Mouse (Mus musculus): Measurements from ENCODE around the gene Ncl. TPM values are rescaled to one million over a fixed set of nuclear protein-coding genes. Genes with fewer than 3 reads are reported as not detected.

Gene Ncl
- polyA plus RNA-seq, 1 experiment from 2014 or later: 295 TPM

DNA sequence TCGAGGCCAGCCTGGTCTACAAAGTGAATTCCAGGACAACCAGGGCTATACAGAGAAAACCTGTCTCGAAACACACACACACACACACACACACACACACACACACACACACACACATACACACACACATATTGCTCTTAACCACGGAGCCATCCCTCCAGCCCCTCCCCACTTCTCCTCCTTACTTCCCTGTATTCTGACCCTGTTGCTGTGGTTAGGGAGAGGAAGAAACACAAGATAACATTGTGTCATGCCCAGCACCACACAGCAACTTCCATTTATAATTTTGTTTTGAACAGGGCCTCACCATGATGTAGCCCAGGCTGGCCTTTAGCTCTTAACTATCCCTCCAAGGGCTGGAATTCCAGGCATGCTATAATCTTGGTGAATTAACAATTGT is 40.1 kb upstream of the Ncl start:
- 82% methylated on average over 2 of the region's 3 CpGs for WGBS
- no peaks in the 10 kb centered on the region for H3K36me3 ChIP-seq (ENCODE audit: insufficient read depth, low read length)
- no peak for DNase-seq (ENCODE audit: low spot score)

DNA sequence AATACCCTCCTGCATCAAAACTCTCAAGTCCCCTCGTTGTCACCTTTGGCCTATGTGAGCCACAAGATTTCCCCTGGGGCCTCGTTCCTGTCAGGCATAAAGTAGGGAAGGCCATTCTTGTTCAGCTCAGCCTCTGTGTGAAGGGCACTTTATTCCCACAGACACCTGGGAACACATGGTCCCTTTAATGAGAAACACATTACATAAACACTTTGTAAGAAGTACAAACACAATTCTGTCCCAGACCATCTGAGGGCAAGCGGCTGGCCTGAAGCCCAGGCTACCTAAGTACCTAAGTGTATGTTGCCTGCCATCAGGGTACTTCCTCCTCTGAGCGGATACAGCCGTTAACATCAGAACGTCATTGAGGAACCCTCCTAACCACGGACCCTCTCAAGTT is 39.0 kb upstream of the Ncl start:
- Histone ChIP-seq H3K4me1 (replicated peaks; ENCODE audit: insufficient read depth, low read length) (no peaks in the 10 kb centered on the region), H3K27ac (no peak overlapping the region), H3K4me3 (replicated peaks; ENCODE audit: low read depth, low read length) (no peak overlapping the region), H3K27me3 (ENCODE audit: insufficient read depth, low read length) (no peaks in the 10 kb centered on the region), H3K36me3 (ENCODE audit: insufficient read depth, low read length) (no peaks in the 10 kb centered on the region), H3K4me2 (ENCODE audit: low read length) (no peak overlapping the region), H3K9ac (ENCODE audit: low read depth, low read length) (no peak overlapping the region), H3K9me3 (replicated peaks; ENCODE audit: low read length) (no peaks in the 10 kb centered on the region)
- ATAC-seq (replicated peaks; ENCODE audit: low FRiP score, low read depth): no peak
- DNase-seq (ENCODE audit: low spot score): no peak
- TF ChIP-seq CTCF (IDR thresholded peaks at IDR 0.05; ENCODE audit: low read depth): no peak
- WGBS: 40% methylated on average over 7 of the region's 7 CpGs

More for the DNA sequence above, 40.1 kb upstream of the Ncl start:
- Histone ChIP-seq H3K4me3 (replicated peaks; ENCODE audit: low read depth, low read length) (no peak overlapping the region), H3K9ac (ENCODE audit: low read depth, low read length) (no peak overlapping the region), H3K27ac (no peak overlapping the region), H3K4me1 (replicated peaks; ENCODE audit: insufficient read depth, low read length) (no peaks in the 10 kb centered on the region), H3K27me3 (ENCODE audit: insufficient read depth, low read length) (no peaks in the 10 kb centered on the region), H3K9me3 (replicated peaks; ENCODE audit: low read length) (no peaks in the 10 kb centered on the region), H3K4me2 (ENCODE audit: low read length) (no peak overlapping the region)
- TF ChIP-seq CTCF (IDR thresholded peaks at IDR 0.05; ENCODE audit: low read depth): no peak
- ATAC-seq (replicated peaks; ENCODE audit: low FRiP score, low read depth): no peak

DNA sequence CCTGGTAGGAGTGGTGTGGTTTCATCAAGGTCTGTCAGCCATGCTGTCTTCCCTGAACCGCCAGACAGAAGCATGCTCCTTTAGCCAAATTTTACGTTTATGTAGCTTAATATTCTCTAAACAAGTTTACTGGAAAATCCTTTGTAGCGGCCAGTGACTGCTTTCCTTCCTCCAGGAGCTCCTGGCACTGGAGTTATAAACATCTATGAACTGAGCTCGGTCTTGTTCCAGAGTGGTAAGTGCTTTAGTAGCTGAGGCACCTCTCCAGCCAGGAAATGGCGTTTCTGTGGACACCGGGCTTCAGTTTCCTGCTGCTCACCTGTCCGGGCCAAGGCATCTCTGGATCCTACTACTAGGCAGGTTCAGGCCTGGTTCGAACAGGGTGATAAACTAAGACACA is 38.4 kb upstream of the Ncl start:
- no peak overlapping the region for H3K4me2 ChIP-seq (ENCODE audit: low read length)
- no peak overlapping the region for H3K9ac ChIP-seq (ENCODE audit: low read depth, low read length)
- no peaks in the 10 kb centered on the region for H3K4me1 ChIP-seq (replicated peaks; ENCODE audit: insufficient read depth, low read length)
- WGBS: 75% methylated on average over 8 of the region's 8 CpGs
- H3K27me3 ChIP-seq (ENCODE audit: insufficient read depth, low read length): no peaks in the 10 kb centered on the region
- no peak overlapping the region for H3K4me3 ChIP-seq (replicated peaks; ENCODE audit: low read depth, low read length)
- H3K36me3 ChIP-seq (ENCODE audit: insufficient read depth, low read length): no peaks in the 10 kb centered on the region
- no peaks in the 10 kb centered on the region for H3K9me3 ChIP-seq (replicated peaks; ENCODE audit: low read length)
- ATAC-seq (replicated peaks; ENCODE audit: low FRiP score, low read depth): no peak
- no peak for TF ChIP-seq CTCF (IDR thresholded peaks at IDR 0.05; ENCODE audit: low read depth)
- no peak for DNase-seq (ENCODE audit: low spot score)
- H3K27ac ChIP-seq: no peak overlapping the region

DNA sequence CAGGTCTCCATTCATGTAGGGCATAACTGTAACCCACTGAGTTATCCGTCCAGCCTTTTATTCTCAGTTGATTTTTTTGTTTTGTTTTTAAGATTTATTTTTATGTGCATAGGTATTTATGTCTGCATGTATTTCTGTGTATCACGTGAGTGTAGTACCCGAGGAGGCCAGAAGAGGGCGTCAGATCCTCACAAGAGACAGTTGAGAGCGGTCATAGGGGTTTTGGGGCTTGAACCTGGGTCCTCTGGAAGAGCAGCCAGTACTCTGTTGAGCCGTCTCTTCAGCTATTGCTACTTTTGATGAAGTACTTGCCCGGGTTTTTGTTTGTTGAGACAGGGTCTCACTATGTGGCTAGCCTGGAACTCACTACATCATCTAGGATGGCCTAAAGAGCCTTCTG is 36.7 kb upstream of the Ncl start:
- Histone ChIP-seq H3K27ac (no peak overlapping the region), H3K9me3 (replicated peaks; ENCODE audit: low read length) (no peaks in the 10 kb centered on the region), H3K4me1 (replicated peaks; ENCODE audit: insufficient read depth, low read length) (no peaks in the 10 kb centered on the region), H3K4me2 (ENCODE audit: low read length) (no peak overlapping the region), H3K36me3 (ENCODE audit: insufficient read depth, low read length) (no peaks in the 10 kb centered on the region), H3K9ac (ENCODE audit: low read depth, low read length) (no peak overlapping the region), H3K27me3 (ENCODE audit: insufficient read depth, low read length) (no peaks in the 10 kb centered on the region), H3K4me3 (replicated peaks; ENCODE audit: low read depth, low read length) (no peak overlapping the region)
- 75% methylated on average over 7 of the region's 7 CpGs for WGBS
- peak; percentile 46 for TF ChIP-seq CTCF (IDR thresholded peaks at IDR 0.05; ENCODE audit: low read depth)
- ATAC-seq (replicated peaks; ENCODE audit: low FRiP score, low read depth) (no peak), DNase-seq (ENCODE audit: low spot score) (no peak)

DNA sequence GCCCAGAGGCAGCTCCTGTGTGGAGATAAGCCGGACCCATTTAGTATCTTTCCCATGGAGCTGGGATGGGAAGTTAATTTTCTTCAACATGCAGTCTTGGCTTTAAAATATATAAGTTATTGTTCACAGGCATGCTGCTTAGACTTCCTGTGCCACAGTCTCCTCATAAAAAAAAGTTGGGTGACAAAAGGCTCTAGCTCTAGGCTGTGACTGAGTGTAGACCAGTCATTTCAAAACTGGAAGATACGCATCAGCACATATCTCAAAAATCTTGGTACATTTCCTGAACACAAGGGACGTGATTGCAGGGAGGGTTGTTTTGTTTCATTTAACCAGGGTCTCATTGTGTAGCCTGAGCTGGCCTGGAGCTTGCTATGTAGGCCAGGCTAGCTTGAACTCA is 35.0 kb upstream of the Ncl start:
- Histone ChIP-seq H3K9me3 (replicated peaks; ENCODE audit: low read length) (no peaks in the 10 kb centered on the region), H3K9ac (ENCODE audit: low read depth, low read length) (no peak overlapping the region), H3K4me2 (ENCODE audit: low read length) (no peak overlapping the region), H3K27ac (no peak overlapping the region), H3K27me3 (ENCODE audit: insufficient read depth, low read length) (no peaks in the 10 kb centered on the region), H3K4me3 (replicated peaks; ENCODE audit: low read depth, low read length) (no peak overlapping the region), H3K36me3 (ENCODE audit: insufficient read depth, low read length) (no peaks in the 10 kb centered on the region), H3K4me1 (replicated peaks; ENCODE audit: insufficient read depth, low read length) (no peaks in the 10 kb centered on the region)
- no peak for TF ChIP-seq CTCF (IDR thresholded peaks at IDR 0.05; ENCODE audit: low read depth)
- WGBS: 73% methylated on average over 3 of the region's 3 CpGs
- ATAC-seq (replicated peaks; ENCODE audit: low FRiP score, low read depth) (no peak), DNase-seq (ENCODE audit: low spot score) (no peak)

DNA sequence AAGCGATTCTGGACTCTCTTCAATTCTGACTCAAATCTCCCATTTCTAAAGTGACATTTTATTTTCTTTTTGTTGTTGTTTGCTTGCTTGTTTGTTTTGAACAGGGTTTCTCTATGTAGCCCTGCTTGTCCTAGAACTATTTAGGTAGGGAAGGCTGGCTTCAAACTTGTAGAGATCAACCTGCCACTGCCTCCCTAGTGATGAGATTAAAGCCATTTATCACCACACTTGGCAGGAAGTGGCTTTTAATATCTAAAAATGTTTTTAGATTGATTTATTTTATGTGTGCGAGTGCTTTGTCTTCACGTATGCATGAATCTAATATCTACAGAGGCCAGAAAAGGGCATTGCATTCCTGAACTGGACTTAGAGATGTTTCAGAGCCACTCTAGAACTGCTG is 34.0 kb upstream of the Ncl start:
- no peaks in the 10 kb centered on the region for H3K4me1 ChIP-seq (replicated peaks; ENCODE audit: insufficient read depth, low read length)
- H3K27ac ChIP-seq: no peak overlapping the region
- no peak overlapping the region for H3K4me3 ChIP-seq (replicated peaks; ENCODE audit: low read depth, low read length)
- H3K9ac ChIP-seq (ENCODE audit: low read depth, low read length): no peak overlapping the region
- no peak for DNase-seq (ENCODE audit: low spot score)
- no peak for ATAC-seq (replicated peaks; ENCODE audit: low FRiP score, low read depth)
- no peaks in the 10 kb centered on the region for H3K9me3 ChIP-seq (replicated peaks; ENCODE audit: low read length)
- no peak for TF ChIP-seq CTCF (IDR thresholded peaks at IDR 0.05; ENCODE audit: low read depth)
- no peak overlapping the region for H3K4me2 ChIP-seq (ENCODE audit: low read length)
- no peaks in the 10 kb centered on the region for H3K36me3 ChIP-seq (ENCODE audit: insufficient read depth, low read length)
- 65% methylated on average over 3 of the region's 3 CpGs for WGBS
- H3K27me3 ChIP-seq (ENCODE audit: insufficient read depth, low read length): no peaks in the 10 kb centered on the region

DNA sequence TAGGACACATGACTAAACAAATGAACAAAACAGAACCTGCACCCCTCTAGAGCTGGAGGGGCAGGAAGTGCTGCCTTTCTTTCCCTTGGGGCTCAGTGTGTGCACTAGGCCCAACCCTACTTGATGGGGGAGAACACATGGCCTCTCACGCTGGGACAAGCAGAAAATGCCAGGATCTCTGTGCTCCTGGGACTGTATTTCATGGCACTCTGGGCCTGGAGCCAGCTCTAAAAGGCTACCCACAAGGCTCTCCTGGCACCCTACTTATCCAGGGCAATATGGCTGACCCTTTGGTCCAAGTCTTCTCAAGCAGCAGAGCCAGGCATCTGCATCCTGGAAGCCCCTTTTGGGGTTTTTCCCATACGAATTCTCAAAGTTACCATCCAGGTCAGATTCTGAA is 32.2 kb upstream of the Ncl start:
- DNase-seq (ENCODE audit: low spot score) (no peak), ATAC-seq (replicated peaks; ENCODE audit: low FRiP score, low read depth) (no peak)
- H3K4me1 ChIP-seq (replicated peaks; ENCODE audit: insufficient read depth, low read length): no peaks in the 10 kb centered on the region
- H3K36me3 ChIP-seq (ENCODE audit: insufficient read depth, low read length): no peaks in the 10 kb centered on the region
- WGBS: 58% methylated on average over 2 of the region's 2 CpGs
- H3K27me3 ChIP-seq (ENCODE audit: insufficient read depth, low read length): no peaks in the 10 kb centered on the region
- no peaks in the 10 kb centered on the region for H3K9me3 ChIP-seq (replicated peaks; ENCODE audit: low read length)
- H3K4me3 ChIP-seq (replicated peaks; ENCODE audit: low read depth, low read length): no peak overlapping the region
- no peak overlapping the region for H3K9ac ChIP-seq (ENCODE audit: low read depth, low read length)
- H3K27ac ChIP-seq: no peak overlapping the region
- TF ChIP-seq CTCF (IDR thresholded peaks at IDR 0.05; ENCODE audit: low read depth): no peak
- no peak overlapping the region for H3K4me2 ChIP-seq (ENCODE audit: low read length)
